In genomic region chr19:46075616-46076607, GRCm38 (mm10) we compare ENCODE assay signal across 8 mouse cellular contexts. TPM values are rescaled to one million over a fixed set of nuclear protein-coding genes. Genes with fewer than 3 reads are reported as not detected.
DNase-seq lines count a peak whose midpoint lies in the region; ATAC-seq and TF ChIP-seq lines count a peak whose summit lies in the region.

Gene Nolc1 (plus strand): TSS chr19:46075863.

- no peaks in the 10 kb centered on the region for H3K27me3 ChIP-seq in embryonic facial prominence, embryonic 13.5 days
- no peaks in the 10 kb centered on the region for H3K27me3 ChIP-seq in kidney, adult 2 months (replicated peaks; ENCODE audit: control insufficient read depth, insufficient read depth, low read length)
- H3K27me3 ChIP-seq in limb, embryonic 12.5 days = no peaks in the 10 kb centered on the region
- no peaks in the 10 kb centered on the region for H3K27me3 ChIP-seq in midbrain, embryonic 15.5 days (replicated peaks)
- no peaks in the 10 kb centered on the region for H3K27me3 ChIP-seq in spleen, adult 2 months (ENCODE audit: control insufficient read depth, insufficient read depth, low read length)

- peak; percentile 100 for DNase-seq in 3134 (ENCODE audit: extremely low read depth, insufficient read length, low spot score)
- DNase-seq in adrenal gland, postnatal 36 days = peak; percentile 99 to 100
- DNase-seq in heart, adult 18-20 months = peak; percentile 99 to 100
- DNase-seq in kidney, adult 2 months = peak; percentile 100
- DNase-seq in spleen, adult 2 months (ENCODE audit: low read depth in 1 of 2, low spot score in 2 of 2) = peak; percentile 98 to 99

- peaks cover 22% of the 10 kb centered on the region for H3K4me1 ChIP-seq in embryonic facial prominence, embryonic 13.5 days
- peaks cover 6% of the 10 kb centered on the region; the same call in 1 of the 2 replicates for H3K4me1 ChIP-seq in kidney, adult 2 months (ENCODE audit: control insufficient read depth, insufficient read depth, low read length)
- peaks cover 14% of the 10 kb centered on the region for H3K4me1 ChIP-seq in limb, embryonic 12.5 days (replicated peaks)
- peaks cover 21% of the 10 kb centered on the region for H3K4me1 ChIP-seq in midbrain, embryonic 15.5 days
- H3K4me1 ChIP-seq in spleen, adult 2 months (ENCODE audit: control insufficient read depth, insufficient read depth, insufficient read length) = peaks cover 6% of the 10 kb centered on the region; the same call in 1 of the 2 replicates

- peaks cover 64% of the 10 kb centered on the region for H3K36me3 ChIP-seq in embryonic facial prominence, embryonic 13.5 days
- peaks cover 4% of the 10 kb centered on the region for H3K36me3 ChIP-seq in kidney, adult 2 months (ENCODE audit: control insufficient read depth, insufficient read depth, low read length)
- peaks cover 68% of the 10 kb centered on the region for H3K36me3 ChIP-seq in limb, embryonic 12.5 days
- H3K36me3 ChIP-seq in midbrain, embryonic 15.5 days (replicated peaks) = peaks cover 15% of the 10 kb centered on the region
- peaks cover 22% of the 10 kb centered on the region for H3K36me3 ChIP-seq in spleen, adult 2 months (ENCODE audit: control insufficient read depth, insufficient read depth, low read length)

- ATAC-seq in embryonic facial prominence, embryonic 13.5 days (ENCODE audit: insufficient number of reproducible peaks, insufficient read depth, low FRiP score, low TSS enrichment, low read depth) = peak; percentile 94
- peak; percentile 95 for ATAC-seq in limb, embryonic 12.5 days (ENCODE audit: insufficient number of reproducible peaks, insufficient read depth, low FRiP score, low TSS enrichment, low read depth)
- peak; percentile 97 for ATAC-seq in midbrain, embryonic 15.5 days (replicated peaks)

- H3K27ac ChIP-seq in embryonic facial prominence, embryonic 13.5 days = peak within 1 kb of the TSS; percentile 78
- no peak within 1 kb of the TSS for H3K27ac ChIP-seq in kidney, adult 2 months (ENCODE audit: insufficient read depth, low read depth, low read length)
- H3K27ac ChIP-seq in limb, embryonic 12.5 days = peak within 1 kb of the TSS; percentile 78
- peak within 1 kb of the TSS; percentile 77 for H3K27ac ChIP-seq in midbrain, embryonic 15.5 days
- peak within 1 kb of the TSS; percentile 26 for H3K27ac ChIP-seq in spleen, adult 2 months (ENCODE audit: insufficient read depth, low read length)

- H3K4me3 ChIP-seq in embryonic facial prominence, embryonic 13.5 days = peak within 1 kb of the TSS; percentile 62
- peak within 1 kb of the TSS; percentile 70 for H3K4me3 ChIP-seq in kidney, adult 2 months (ENCODE audit: insufficient read depth, low read depth, low read length)
- peak within 1 kb of the TSS; percentile 83 for H3K4me3 ChIP-seq in limb, embryonic 12.5 days (replicated peaks)
- peak within 1 kb of the TSS; percentile 90 for H3K4me3 ChIP-seq in midbrain, embryonic 15.5 days
- H3K4me3 ChIP-seq in spleen, adult 2 months (ENCODE audit: extremely low read depth, insufficient read depth, insufficient read length) = peak within 1 kb of the TSS; percentile 76

- peak within 1 kb of the TSS; percentile 89 for H3K4me2 ChIP-seq in embryonic facial prominence, embryonic 13.5 days
- peak within 1 kb of the TSS; percentile 85 for H3K4me2 ChIP-seq in limb, embryonic 12.5 days
- peak within 1 kb of the TSS; percentile 80 for H3K4me2 ChIP-seq in midbrain, embryonic 15.5 days

- peak within 1 kb of the TSS; percentile 76 for H3K9ac ChIP-seq in embryonic facial prominence, embryonic 13.5 days
- H3K9ac ChIP-seq in limb, embryonic 12.5 days (replicated peaks) = peak within 1 kb of the TSS; percentile 75
- H3K9ac ChIP-seq in midbrain, embryonic 15.5 days = peak within 1 kb of the TSS; percentile 65

- no peak for TF ChIP-seq CTCF in kidney, adult 2 months (conservative IDR thresholded peaks at IDR 0.05; ENCODE audit: insufficient read depth, insufficient read length, low read depth, low read length)
- TF ChIP-seq CTCF in spleen, adult 2 months (IDR thresholded peaks at IDR 0.05; ENCODE audit: extremely low read depth, insufficient read depth, insufficient read length, insufficient replicate concordance) = no peak

- WGBS in embryonic facial prominence, embryonic 13.5 days = under 1% methylated on average over 66 of the region's 66 CpGs
- WGBS in kidney, adult 2 months = under 1% methylated on average over 66 of the region's 66 CpGs
- WGBS in limb, embryonic 12.5 days = under 1% methylated on average over 66 of the region's 66 CpGs
- 0% methylated on average over 66 of the region's 66 CpGs for WGBS in midbrain, embryonic 15.5 days
- WGBS in spleen, adult 2 months = under 1% methylated on average over 66 of the region's 66 CpGs

- H3K9me3 ChIP-seq in embryonic facial prominence, embryonic 13.5 days = no peaks in the 10 kb centered on the region
- no peaks in the 10 kb centered on the region for H3K9me3 ChIP-seq in limb, embryonic 12.5 days
- H3K9me3 ChIP-seq in midbrain, embryonic 15.5 days = no peaks in the 10 kb centered on the region

- no peak for TF ChIP-seq POLR2A in kidney, adult 2 months (IDR thresholded peaks at IDR 0.05; ENCODE audit: low read depth, low read length)
- TF ChIP-seq POLR2A in spleen, adult 2 months (IDR thresholded peaks at IDR 0.05; ENCODE audit: low read depth, low read length) = peak; percentile 36; the same call in 1 of the 2 replicates

RNA-seq across cellular contexts. Expression of gene Nolc1, which starts in this region (rescaled TPM):
- total RNA-seq in adrenal gland, postnatal 36 days (2021) = 10 to 100 TPM; 42.0 to 56.0 TPM
- polyA plus RNA-seq in embryonic facial prominence, embryonic 13.5 days (2015; fragmentation: Nextera tagmentation; extraction: Ambion mirVana) = 89.6 and 96.1 TPM in 2 replicates
- total RNA-seq in heart, adult 18-20 months (2021) = 10 to 100 TPM; 17.9 to 19.1 TPM
- 8.4 and 10.0 TPM in 2 replicates for polyA plus RNA-seq in kidney, adult 2 months (2012; rRNA removed)
- polyA plus RNA-seq in limb, embryonic 12.5 days (2016; fragmentation: Nextera tagmentation; extraction: Ambion mirVana) = 107 TPM in 2 replicates
- 65.5 and 70.3 TPM in 2 replicates for polyA plus RNA-seq in midbrain, embryonic 15.5 days (2015; fragmentation: Nextera tagmentation; extraction: Ambion mirVana)
- 10.3 TPM in 2 replicates for polyA plus RNA-seq in spleen, adult 2 months (2012; rRNA removed)
